Mouse (Mus musculus): ENCODE measurements around the gene Ntng2. TPM values are rescaled to one million over a fixed set of nuclear protein-coding genes. Genes with fewer than 3 reads are reported as not detected.
A peak's percentile ranks its signal among the peaks of the same experiment; 100 is the strongest.

Gene Ntng2
- polyA plus RNA-seq, 1 experiment from 2014 or later, result 14.6 TPM

DNA sequence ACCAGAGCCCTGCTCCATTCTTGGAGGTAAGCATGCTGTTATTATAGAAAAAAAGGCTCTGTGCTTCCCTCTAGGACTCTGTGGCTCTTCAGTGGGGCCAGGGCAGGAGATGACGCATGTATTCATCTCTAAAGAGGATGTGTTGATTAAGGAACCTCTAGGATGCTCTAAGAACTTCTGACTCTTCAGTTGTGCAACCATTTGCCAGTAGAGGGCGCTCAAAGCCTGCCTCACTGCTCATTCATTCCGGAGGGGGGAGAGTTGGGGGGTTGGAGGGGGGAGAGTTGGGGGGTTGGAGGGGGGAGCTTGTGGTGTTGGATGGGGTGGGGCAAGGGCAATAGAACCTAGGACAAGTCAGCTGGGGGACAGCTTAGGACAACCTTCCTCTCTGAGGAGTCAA, 52.9 kb downstream of the Ntng2 start:
- WGBS, result 2% methylated on average over 3 of the region's 3 CpGs
- no peaks in the 10 kb centered on the region for H3K9me3 ChIP-seq
- H3K27ac ChIP-seq, result no peak overlapping the region
- H3K27me3 ChIP-seq (replicated peaks), result peaks cover 4% of the 10 kb centered on the region
- peaks cover 24% of the 10 kb centered on the region for H3K4me1 ChIP-seq
- H3K36me3 ChIP-seq (replicated peaks), result no peaks in the 10 kb centered on the region
- H3K4me2 ChIP-seq, result no peak overlapping the region
- no peak for ATAC-seq (replicated peaks)
- no peak overlapping the region for H3K4me3 ChIP-seq
- H3K9ac ChIP-seq, result no peak overlapping the region

DNA sequence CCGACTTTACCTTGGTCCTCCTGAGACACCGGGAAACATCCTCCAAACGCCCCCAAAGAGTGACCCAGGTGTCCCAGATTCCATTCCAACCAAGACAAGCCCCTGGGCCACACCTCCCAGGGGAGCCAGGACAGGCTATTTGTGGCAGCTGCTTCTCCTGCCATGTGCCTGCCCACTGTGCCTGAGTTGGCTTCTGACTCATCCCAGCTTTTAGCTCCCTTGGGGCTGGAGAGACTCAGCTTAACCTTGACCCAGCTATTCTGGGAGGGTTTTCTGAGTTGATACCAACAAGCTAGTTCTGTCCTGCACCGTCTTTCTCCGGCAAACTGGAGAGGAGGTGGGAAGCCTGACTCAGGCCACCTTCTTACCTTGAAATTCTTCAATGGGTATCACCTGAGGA, 54.4 kb downstream of the Ntng2 start:
- H3K36me3 ChIP-seq (replicated peaks), result no peaks in the 10 kb centered on the region
- no peak overlapping the region for H3K27ac ChIP-seq
- H3K9ac ChIP-seq, result no peak overlapping the region
- peaks cover 4% of the 10 kb centered on the region for H3K27me3 ChIP-seq (replicated peaks)
- no peak overlapping the region for H3K4me3 ChIP-seq
- H3K9me3 ChIP-seq, result no peaks in the 10 kb centered on the region
- peaks cover 36% of the 10 kb centered on the region for H3K4me1 ChIP-seq
- ATAC-seq (replicated peaks), result no peak
- 78% methylated on average over 5 of the region's 5 CpGs for WGBS
- no peak overlapping the region for H3K4me2 ChIP-seq

DNA sequence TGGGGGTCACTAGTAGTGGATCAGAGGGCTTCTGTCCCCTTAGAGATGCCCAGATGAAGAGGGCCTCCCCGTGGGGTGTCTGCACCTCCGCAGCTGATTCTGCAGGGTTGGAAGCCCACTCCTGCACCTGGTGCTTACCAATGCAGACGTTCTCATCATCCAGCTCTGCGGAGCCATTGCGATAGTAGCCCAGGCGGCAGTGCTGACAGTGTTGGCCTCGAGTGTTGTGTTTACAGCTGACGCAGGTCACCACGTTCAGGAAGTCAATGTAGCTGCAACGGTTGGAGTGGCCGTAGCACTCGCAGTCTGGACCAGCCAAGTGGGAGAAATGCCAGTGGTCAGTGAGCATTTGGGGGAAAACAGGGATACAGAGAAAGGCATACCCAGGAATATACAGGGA, 56.0 kb downstream of the Ntng2 start:
- peaks cover 35% of the 10 kb centered on the region for H3K4me1 ChIP-seq
- no peak overlapping the region for H3K9ac ChIP-seq
- no peak for ATAC-seq (replicated peaks)
- no peaks in the 10 kb centered on the region for H3K9me3 ChIP-seq
- H3K27me3 ChIP-seq (replicated peaks), result peaks cover 4% of the 10 kb centered on the region
- no peak overlapping the region for H3K4me2 ChIP-seq
- 76% methylated on average over 12 of the region's 12 CpGs for WGBS
- no peak overlapping the region for H3K4me3 ChIP-seq
- H3K27ac ChIP-seq, result no peak overlapping the region
- H3K36me3 ChIP-seq (replicated peaks), result no peaks in the 10 kb centered on the region

DNA sequence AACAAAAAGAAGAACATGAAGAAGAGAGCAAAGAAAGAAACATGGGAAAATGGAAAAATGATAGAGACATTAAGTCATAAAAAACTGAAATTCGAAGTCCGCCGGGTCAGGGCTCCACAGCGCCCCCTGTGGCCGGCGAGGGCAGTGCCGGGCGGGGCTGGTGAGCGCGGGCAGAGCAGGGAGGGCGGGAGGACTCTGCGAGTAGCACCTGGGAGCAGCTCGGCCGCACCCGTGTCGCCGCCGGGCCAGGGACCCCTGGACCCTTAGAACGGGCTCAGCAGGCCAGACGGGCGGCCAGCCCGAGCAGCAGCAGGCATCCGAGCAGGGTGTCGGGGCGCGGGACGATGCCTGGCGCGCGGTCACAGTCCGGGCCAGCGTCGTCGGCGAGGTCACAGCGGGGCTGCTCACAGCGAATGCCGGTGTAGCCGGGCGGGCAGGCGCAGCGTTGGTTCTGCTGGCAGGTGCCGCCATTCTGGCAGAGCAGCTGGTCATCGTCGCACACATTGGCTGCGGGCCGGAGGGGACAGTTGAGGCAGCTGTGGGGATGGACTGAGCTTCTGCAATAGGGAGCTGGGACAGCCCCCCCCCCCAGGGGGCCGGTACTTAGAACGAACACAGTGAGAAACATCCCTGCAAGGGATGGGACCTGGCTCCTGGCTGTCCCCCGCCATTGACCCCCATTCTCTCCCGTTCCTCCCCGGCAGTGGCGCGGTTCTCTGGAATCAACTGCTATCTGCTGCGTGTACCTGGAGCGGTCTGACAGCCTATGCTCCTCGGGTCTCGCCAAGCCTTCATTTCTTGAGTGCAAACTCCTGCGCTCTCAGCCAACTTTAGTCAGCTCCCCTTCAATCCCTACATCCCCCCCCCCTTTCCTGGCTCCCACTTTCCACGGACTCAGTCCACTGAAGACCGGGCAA, 58.0 kb downstream of the Ntng2 start:
- H3K9ac ChIP-seq, result peak overlapping the region; percentile 33; the same call in 1 of the 2 replicates
- H3K36me3 ChIP-seq (replicated peaks), result no peaks in the 10 kb centered on the region
- H3K27ac ChIP-seq, result no peak overlapping the region
- 1% methylated on average over 61 of the region's 61 CpGs for WGBS
- H3K4me2 ChIP-seq, result peak overlapping the region; percentile 89
- peak overlapping the region; percentile 43 for H3K4me3 ChIP-seq
- H3K9me3 ChIP-seq, result no peaks in the 10 kb centered on the region
- peak; percentile 73 for ATAC-seq (replicated peaks)
- peaks cover 4% of the 10 kb centered on the region for H3K27me3 ChIP-seq (replicated peaks)
- peaks cover 21% of the 10 kb centered on the region for H3K4me1 ChIP-seq

- 13% methylated on average over 16 of the region's 16 CpGs for WGBS
These were observed 58.8 kb downstream of the Ntng2 start for GRCm38 (mm10) chr2:29193819-29194546.

DNA sequence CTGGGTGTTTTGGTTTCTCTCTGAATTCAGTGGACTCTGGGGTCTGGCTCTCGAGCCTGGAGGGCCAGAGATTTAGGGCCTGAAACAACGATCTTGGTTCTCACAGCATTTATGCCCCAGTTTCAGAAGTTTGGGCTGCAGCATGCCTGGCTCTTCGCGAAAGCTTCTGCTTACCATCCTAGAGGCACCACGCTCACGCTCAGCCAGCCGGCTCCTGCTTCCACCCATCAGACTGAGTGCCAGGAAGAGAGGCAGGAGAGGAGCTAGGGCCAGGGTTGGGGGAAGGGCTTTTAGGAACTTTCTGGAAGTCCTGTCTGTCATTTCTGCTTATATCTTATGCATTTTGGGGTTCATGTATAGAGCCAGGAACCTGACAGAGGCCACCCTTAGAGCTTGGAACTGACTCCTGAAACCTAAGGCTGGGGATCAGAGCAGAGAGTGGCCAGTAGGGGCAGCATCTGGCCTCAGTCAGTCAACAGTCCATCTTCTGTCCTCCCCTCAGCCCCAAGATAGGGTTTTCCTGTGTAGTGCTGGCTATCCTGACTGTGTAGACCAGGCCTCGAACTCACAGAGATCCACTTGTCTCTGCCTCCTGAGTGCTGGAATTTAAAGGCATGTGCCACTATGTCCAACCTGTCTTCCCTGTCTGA, 60.1 kb downstream of the Ntng2 start:
- H3K27me3 ChIP-seq (replicated peaks), result peaks cover 2% of the 10 kb centered on the region
- H3K4me3 ChIP-seq, result no peak overlapping the region
- no peak overlapping the region for H3K4me2 ChIP-seq
- peaks cover 21% of the 10 kb centered on the region for H3K4me1 ChIP-seq
- H3K9me3 ChIP-seq, result no peaks in the 10 kb centered on the region
- WGBS, result 85% methylated on average over 8 of the region's 8 CpGs
- ATAC-seq (replicated peaks), result no peak
- no peak overlapping the region for H3K9ac ChIP-seq
- no peaks in the 10 kb centered on the region for H3K36me3 ChIP-seq (replicated peaks)
- no peak overlapping the region for H3K27ac ChIP-seq

More at GRCm38 (mm10) chr2:29193819-29194546, 58.8 kb downstream of the Ntng2 start:
- no peaks in the 10 kb centered on the region for H3K36me3 ChIP-seq (replicated peaks)
- H3K9ac ChIP-seq, result peak overlapping the region; percentile 33; the same call in 1 of the 2 replicates
- H3K4me1 ChIP-seq, result peaks cover 21% of the 10 kb centered on the region
- no peak overlapping the region for H3K27ac ChIP-seq
- H3K27me3 ChIP-seq (replicated peaks), result peaks cover 2% of the 10 kb centered on the region
- no peak for ATAC-seq (replicated peaks)
- H3K4me3 ChIP-seq, result peak overlapping the region; percentile 43
- H3K9me3 ChIP-seq, result no peaks in the 10 kb centered on the region
- peak overlapping the region; percentile 89 for H3K4me2 ChIP-seq

GRCm38 (mm10) chr2:29191216-29192215, 61.3 kb downstream of the Ntng2 start:
- no peak overlapping the region for H3K4me2 ChIP-seq
- H3K4me1 ChIP-seq, result peaks cover 21% of the 10 kb centered on the region
- H3K27me3 ChIP-seq (replicated peaks), result peaks cover 2% of the 10 kb centered on the region
- no peak overlapping the region for H3K4me3 ChIP-seq
- no peak for ATAC-seq (replicated peaks)
- no peak overlapping the region for H3K9ac ChIP-seq
- H3K9me3 ChIP-seq, result no peaks in the 10 kb centered on the region
- WGBS, result 74% methylated on average over 10 of the region's 10 CpGs
- no peaks in the 10 kb centered on the region for H3K36me3 ChIP-seq (replicated peaks)
- no peak overlapping the region for H3K27ac ChIP-seq

GRCm38 (mm10) chr2:29190392-29190791, 62.4 kb downstream of the Ntng2 start:
- no peak overlapping the region for H3K9ac ChIP-seq
- peaks cover 16% of the 10 kb centered on the region for H3K4me1 ChIP-seq
- no peaks in the 10 kb centered on the region for H3K36me3 ChIP-seq (replicated peaks)
- ATAC-seq (replicated peaks), result no peak
- no peak overlapping the region for H3K27ac ChIP-seq
- H3K27me3 ChIP-seq (replicated peaks), result no peaks in the 10 kb centered on the region
- H3K4me2 ChIP-seq, result no peak overlapping the region
- H3K4me3 ChIP-seq, result no peak overlapping the region
- H3K9me3 ChIP-seq, result no peaks in the 10 kb centered on the region
- 85% methylated on average over 7 of the region's 7 CpGs for WGBS

GRCm38 (mm10) chr2:29186209-29186608, 66.6 kb downstream of the Ntng2 start:
- H3K4me3 ChIP-seq, result no peak overlapping the region
- H3K9me3 ChIP-seq, result no peaks in the 10 kb centered on the region
- H3K27me3 ChIP-seq (replicated peaks), result no peaks in the 10 kb centered on the region
- H3K4me1 ChIP-seq, result no peaks in the 10 kb centered on the region
- H3K9ac ChIP-seq, result no peak overlapping the region
- H3K4me2 ChIP-seq, result no peak overlapping the region
- WGBS, result 37% methylated on average over 6 of the region's 6 CpGs
- no peak for ATAC-seq (replicated peaks)
- no peak overlapping the region for H3K27ac ChIP-seq
- peaks cover 3% of the 10 kb centered on the region; the same call in 1 of the 2 replicates for H3K36me3 ChIP-seq (replicated peaks)

DNA sequence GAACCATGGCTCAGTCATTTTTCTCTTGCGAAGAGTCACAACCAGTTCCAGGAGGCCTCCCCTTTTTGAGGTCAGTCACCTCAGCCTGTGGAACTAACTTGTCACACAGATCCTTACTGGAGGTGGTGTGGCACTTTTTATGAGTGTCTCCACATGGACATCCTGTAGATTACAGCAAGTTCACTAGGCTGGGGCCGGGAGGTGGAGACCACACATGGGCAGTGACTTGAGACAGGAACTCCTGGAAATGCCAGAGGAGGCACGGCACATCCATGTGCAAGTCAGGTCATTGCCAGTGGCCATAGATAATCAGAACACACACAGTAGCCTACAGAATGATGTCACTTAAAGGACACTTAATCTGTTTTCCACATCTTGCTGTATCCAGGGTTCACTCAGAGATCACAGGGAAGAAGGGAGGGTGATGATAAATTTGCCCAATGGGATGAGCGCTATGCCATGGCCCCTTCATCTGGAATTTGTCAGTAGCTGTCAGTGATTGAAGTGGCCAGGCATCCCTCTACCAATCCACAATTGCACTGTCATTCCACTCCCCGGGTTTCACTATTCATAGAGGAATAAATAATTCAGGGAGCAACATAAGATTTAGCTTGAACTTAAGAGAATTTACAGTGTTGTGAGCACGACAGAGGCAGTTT, 69.4 kb downstream of the Ntng2 start:
- H3K36me3 ChIP-seq (replicated peaks), result peaks cover 10% of the 10 kb centered on the region; the same call in 1 of the 2 replicates
- no peak overlapping the region for H3K27ac ChIP-seq
- H3K4me3 ChIP-seq, result no peak overlapping the region
- H3K9me3 ChIP-seq, result no peaks in the 10 kb centered on the region
- 85% methylated on average over 6 of the region's 6 CpGs for WGBS
- no peak overlapping the region for H3K4me2 ChIP-seq
- no peak for ATAC-seq (replicated peaks)
- H3K27me3 ChIP-seq (replicated peaks), result no peaks in the 10 kb centered on the region
- H3K4me1 ChIP-seq, result no peaks in the 10 kb centered on the region
- no peak overlapping the region for H3K9ac ChIP-seq

DNA sequence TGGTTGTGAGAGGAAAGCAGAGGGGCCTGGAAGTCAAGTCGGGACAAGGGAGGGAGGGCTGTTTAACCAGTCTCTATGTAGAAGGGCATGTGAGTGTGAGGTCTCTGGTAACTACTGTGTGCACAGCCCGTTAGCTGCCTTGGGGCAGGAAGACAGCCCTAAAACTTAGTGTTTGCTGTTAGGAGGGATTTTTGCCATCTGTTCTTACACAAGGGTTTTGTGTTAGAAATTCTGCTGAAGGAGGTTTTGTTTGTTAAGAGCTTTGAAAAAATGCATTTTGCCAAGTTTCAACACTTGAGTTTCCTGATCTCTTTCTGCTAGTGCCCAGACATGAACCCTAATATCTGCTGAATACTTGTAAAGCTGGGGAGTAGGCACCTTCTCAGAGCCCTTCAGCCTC, 71.7 kb downstream of the Ntng2 start:
- 96% methylated on average over 2 of the region's 2 CpGs for WGBS
- no peaks in the 10 kb centered on the region for H3K4me1 ChIP-seq
- H3K27ac ChIP-seq, result no peak overlapping the region
- H3K9ac ChIP-seq, result no peak overlapping the region
- ATAC-seq (replicated peaks), result no peak
- H3K4me3 ChIP-seq, result no peak overlapping the region
- peaks cover 29% of the 10 kb centered on the region for H3K36me3 ChIP-seq (replicated peaks)
- H3K4me2 ChIP-seq, result no peak overlapping the region
- no peaks in the 10 kb centered on the region for H3K9me3 ChIP-seq
- no peaks in the 10 kb centered on the region for H3K27me3 ChIP-seq (replicated peaks)

Data from midbrain, embryonic 15.5 days (tissue).